Mouse (Mus musculus) kidney, adult 2 months (tissue): ENCODE measurements around the gene Ski. TPM values are rescaled to one million over a fixed set of nuclear protein-coding genes. Genes with fewer than 3 reads are reported as not detected.

Experiments used
- DNase-seq: peaks from one replicate; pipeline ENCODE4 v3.0.0; 2021
- H3K27ac ChIP-seq: fragments of 200-500 bp; 2 replicates; pipeline ENCODE4 v1.5.1; 2012; ENCODE audit warnings: low read depth, low read length, control low read depth, inconsistent platforms; ENCODE audit not compliant: insufficient read depth
- H3K27me3 ChIP-seq: fragments of 200-500 bp; replicated peaks from 2 replicates; pipeline ENCODE4 v1.6.1; 2012; ENCODE audit warnings: mild to moderate bottlenecking, moderate library complexity, low read length, inconsistent platforms; ENCODE audit not compliant: control insufficient read depth, insufficient read depth
- H3K36me3 ChIP-seq: fragments of 200-500 bp; 2 replicates; pipeline ENCODE4 v1.6.1; 2012; ENCODE audit warnings: mild to moderate bottlenecking, moderate library complexity, low read length, inconsistent platforms; ENCODE audit not compliant: control insufficient read depth, insufficient read depth
- H3K4me1 ChIP-seq: fragments of 200-500 bp; 2 replicates; pipeline ENCODE4 v1.6.1; 2011; ENCODE audit warnings: low read length; ENCODE audit not compliant: control insufficient read depth, insufficient read depth
- H3K4me3 ChIP-seq: fragments of 200-500 bp; 2 replicates; pipeline ENCODE4 v1.5.1; 2011; ENCODE audit warnings: mild to moderate bottlenecking, low read depth, low read length, control low read depth; ENCODE audit not compliant: insufficient read depth
- CTCF ChIP-seq: fragments of 200-500 bp; conservative IDR thresholded peaks from 2 replicates; pipeline ENCODE4 v1.5.1; 2011; ENCODE audit warnings: low read depth, mild to moderate bottlenecking, control low read depth, low read length, moderate library complexity, mixed read lengths; ENCODE audit not compliant: insufficient read depth, insufficient read length
- POLR2A ChIP-seq: fragments of 200-500 bp; IDR thresholded peaks from one replicate; pipeline ENCODE4 v1.6.1; 2011; ENCODE audit warnings: low read depth, low read length, control low read depth
- WGBS: fragments of 180-500 bp; shearing (Covaris S2); methylation state at CpG from one replicate; pipeline ENCODE4 v1.1.7; 2018; 5-methylcytosine and 5-hydroxymethylcytosine counted together
- polyA plus RNA-seq: library from polyadenylated mRNA; depleted of rRNA; stranded (reverse); fragments of >200 nt; gene quantifications from 2 replicates; pipeline ENCODE4 v1.2.3, GENCODE M21; 2012

The Ski gene
- polyA plus RNA-seq, 1 experiment: 40.4 TPM

- no peak for TF ChIP-seq POLR2A
- TF ChIP-seq CTCF: no peak
- no peak for DNase-seq
- no peak overlapping the region for H3K4me3 ChIP-seq
- peaks cover 72% of the 10 kb centered on the region for H3K4me1 ChIP-seq
- no peak overlapping the region for H3K27ac ChIP-seq
- no peaks in the 10 kb centered on the region for H3K36me3 ChIP-seq
- no peaks in the 10 kb centered on the region for H3K27me3 ChIP-seq
- 64% methylated on average over 6 of the region's 6 CpGs for WGBS
Observed at GRCm38 (mm10) chr4:155213752-155214054, 8.7 kb downstream of the Ski start.

GRCm38 (mm10) chr4:155213052-155213751, 9.2 kb downstream of the Ski start:
- TF ChIP-seq POLR2A (no peak), CTCF (no peak; the same call in 1 of the 2 replicates)
- no peak overlapping the region for H3K27ac ChIP-seq
- H3K36me3 ChIP-seq: no peaks in the 10 kb centered on the region
- H3K4me3 ChIP-seq: no peak overlapping the region
- WGBS: 41% methylated on average over 9 of the region's 9 CpGs
- H3K4me1 ChIP-seq: peaks cover 72% of the 10 kb centered on the region
- DNase-seq: no peak
- no peaks in the 10 kb centered on the region for H3K27me3 ChIP-seq

- DNase-seq: no peak
- no peaks in the 10 kb centered on the region for H3K27me3 ChIP-seq
- TF ChIP-seq CTCF (no peak), POLR2A (no peak)
- no peak overlapping the region for H3K4me3 ChIP-seq
- no peaks in the 10 kb centered on the region for H3K36me3 ChIP-seq
- H3K27ac ChIP-seq: no peak overlapping the region
- peaks cover 69% of the 10 kb centered on the region for H3K4me1 ChIP-seq
- WGBS: 87% methylated on average over 5 of the region's 5 CpGs
Observed at GRCm38 (mm10) chr4:155209494-155209893, 12.9 kb downstream of the Ski start.

- no peaks in the 10 kb centered on the region for H3K27me3 ChIP-seq
- TF ChIP-seq CTCF (no peak), POLR2A (no peak)
- H3K4me3 ChIP-seq: no peak overlapping the region
- H3K36me3 ChIP-seq: no peaks in the 10 kb centered on the region
- peaks cover 68% of the 10 kb centered on the region for H3K4me1 ChIP-seq
- no peak overlapping the region for H3K27ac ChIP-seq
- DNase-seq: no peak
Observed at GRCm38 (mm10) chr4:155209079-155209478, 13.3 kb downstream of the Ski start.

GRCm38 (mm10) chr4:155208613-155209012, 13.8 kb downstream of the Ski start:
- WGBS: 48% methylated on average over 7 of the region's 7 CpGs
- no peaks in the 10 kb centered on the region for H3K36me3 ChIP-seq
- peaks cover 65% of the 10 kb centered on the region for H3K4me1 ChIP-seq
- TF ChIP-seq POLR2A (no peak), CTCF (no peak)
- H3K27me3 ChIP-seq: no peaks in the 10 kb centered on the region
- DNase-seq: no peak
- no peak overlapping the region for H3K4me3 ChIP-seq
- H3K27ac ChIP-seq: peak overlapping the region; percentile 64; the same call in 1 of the 2 replicates

- WGBS: 29% methylated on average over 3 of the region's 3 CpGs
- Histone ChIP-seq H3K27ac (peak overlapping the region; percentile 64), H3K4me1 (peaks cover 66% of the 10 kb centered on the region), H3K27me3 (no peaks in the 10 kb centered on the region), H3K36me3 (no peaks in the 10 kb centered on the region), H3K4me3 (no peak overlapping the region)
- no peak for TF ChIP-seq CTCF
- TF ChIP-seq POLR2A: no peak
- DNase-seq: peak; percentile 68
Observed at GRCm38 (mm10) chr4:155207841-155208240, 14.6 kb downstream of the Ski start.

- Histone ChIP-seq H3K27me3 (no peaks in the 10 kb centered on the region), H3K4me1 (peaks cover 74% of the 10 kb centered on the region), H3K27ac (peak overlapping the region; percentile 64), H3K36me3 (no peaks in the 10 kb centered on the region), H3K4me3 (no peak overlapping the region)
- no peak for TF ChIP-seq CTCF
- DNase-seq: no peak
- 49% methylated on average over 8 of the region's 8 CpGs for WGBS
Observed at GRCm38 (mm10) chr4:155206498-155206897, 15.9 kb downstream of the Ski start.
